Mouse (Mus musculus) myocyte (in vitro differentiated cells): Measurements from ENCODE around the gene Rgs1. TPM values are rescaled to one million over a fixed set of nuclear protein-coding genes. Genes with fewer than 3 reads are reported as not detected.

Experiments
- H3K27me3 ChIP-seq: one replicate; pipeline ENCODE4 v1.6.1; 2011; ENCODE audit not compliant: control insufficient read depth, insufficient read depth, insufficient read length
- H3K36me3 ChIP-seq: one replicate; pipeline ENCODE4 v1.6.1; 2011; ENCODE audit not compliant: control insufficient read depth, insufficient read depth
- H3K4me2 ChIP-seq: one replicate; pipeline ENCODE4 v1.6.1; 2011; ENCODE audit warnings: low read depth, control low read depth
- H3K4me3 ChIP-seq: one replicate; pipeline ENCODE4 v1.5.1; 2011; ENCODE audit warnings: mild to moderate bottlenecking, control low read depth, moderate library complexity
- H3K79me2 ChIP-seq: one replicate; pipeline ENCODE4 v1.6.1; 2011; ENCODE audit not compliant: control insufficient read depth, insufficient read depth
- H3ac ChIP-seq: one replicate; pipeline ENCODE4 v1.6.1; 2011; ENCODE audit not compliant: control insufficient read depth, insufficient read length
- CEBPB ChIP-seq: IDR thresholded peaks from 2 replicates; pipeline ENCODE4 v1.6.1; 2011; ENCODE audit warnings: mild to moderate bottlenecking, moderate library complexity; ENCODE audit not compliant: poor library complexity, insufficient read depth, severe bottlenecking
- E2F4 ChIP-seq: IDR thresholded peaks from one replicate; pipeline ENCODE4 v1.6.1; 2011; ENCODE audit warnings: mild to moderate bottlenecking, control low read depth, moderate library complexity; ENCODE audit not compliant: insufficient read depth
- MAX ChIP-seq: IDR thresholded peaks from one replicate; pipeline ENCODE4 v1.6.1; 2011; ENCODE audit warnings: low read depth, mild to moderate bottlenecking, control low read depth
- MYOD1 ChIP-seq, 3 experiments: IDR thresholded peaks; one replicate each; pipeline ENCODE4 v1.6.1; 2011; ENCODE audit warnings: control low read depth in 2 of 3, low read depth in 2 of 3, mild to moderate bottlenecking in 2 of 3, moderate library complexity in 1 of 3; ENCODE audit not compliant: insufficient read length in 2 of 3, control insufficient read depth in 1 of 3
- MYOG ChIP-seq, 3 experiments: IDR thresholded peaks; one replicate each; pipeline ENCODE4 v1.6.1; 2011; ENCODE audit warnings: control low read depth in 2 of 3, low read depth in 2 of 3, mild to moderate bottlenecking in 2 of 3; ENCODE audit not compliant: insufficient read length in 2 of 3, control insufficient read depth in 1 of 3, insufficient read depth in 1 of 3
- POLR2A ChIP-seq: IDR thresholded peaks from one replicate; pipeline ENCODE4 v1.6.1; 2011; ENCODE audit warnings: low read depth, mild to moderate bottlenecking, control low read depth, moderate library complexity; ENCODE audit not compliant: insufficient read length
- POLR2AphosphoS2 ChIP-seq: IDR thresholded peaks from one replicate; pipeline ENCODE4 v1.6.1; 2011; ENCODE audit warnings: low read depth, control low read depth; ENCODE audit not compliant: insufficient read length
- REST ChIP-seq: IDR thresholded peaks from one replicate; pipeline ENCODE4 v1.6.1; 2011; ENCODE audit warnings: mild to moderate bottlenecking, control low read depth, moderate library complexity; ENCODE audit not compliant: insufficient read depth, insufficient read length
- SRF ChIP-seq: IDR thresholded peaks from one replicate; pipeline ENCODE4 v1.6.1; 2011; ENCODE audit warnings: low read depth; ENCODE audit not compliant: control insufficient read depth, insufficient read length
- TCF12 ChIP-seq: IDR thresholded peaks from one replicate; pipeline ENCODE4 v1.6.1; 2011; ENCODE audit warnings: mild to moderate bottlenecking, control low read depth; ENCODE audit not compliant: poor library complexity, insufficient read depth, severe bottlenecking
- TCF3 ChIP-seq: IDR thresholded peaks from one replicate; pipeline ENCODE4 v1.6.1; 2011; ENCODE audit warnings: low read depth, control low read depth; ENCODE audit not compliant: insufficient read length
- USF1 ChIP-seq: IDR thresholded peaks from one replicate; pipeline ENCODE4 v1.6.1; 2011; ENCODE audit warnings: low read depth, mild to moderate bottlenecking, control low read depth, moderate library complexity
- polyA plus RNA-seq: library from polyadenylated mRNA; unstranded; fragments of >200 nt; fragmentation: generic; extraction: Trizol; gene quantifications from one replicate; pipeline ENCODE4 v1.2.1, GENCODE M21; 2012; ENCODE audit warnings: missing spikeins

Rgs1 gene
- polyA plus RNA-seq, 1 experiment: not detected

DNA sequence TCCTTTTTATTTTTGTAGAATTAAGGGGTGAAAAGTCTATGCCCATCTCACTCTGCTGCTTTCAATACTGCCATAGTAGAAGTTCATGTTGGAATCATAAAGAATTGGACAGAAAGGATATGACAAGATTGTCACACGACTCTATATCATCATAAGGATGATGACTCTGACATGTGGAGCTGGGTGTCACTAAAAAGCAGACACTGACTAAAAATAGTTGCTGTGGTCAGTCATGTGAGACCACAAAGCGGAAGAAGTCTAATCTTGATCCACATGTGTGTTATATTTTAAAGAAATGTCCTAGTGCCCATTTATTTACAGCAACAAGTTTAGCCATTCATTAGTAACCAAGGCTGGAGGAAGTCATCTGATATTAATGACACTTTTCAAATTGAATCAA lies 48.5 kb downstream of the Rgs1 start:
- Histone ChIP-seq H3K36me3 (no peaks in the 10 kb centered on the region), H3ac (no peak overlapping the region), H3K4me3 (no peak overlapping the region), H3K79me2 (no peaks in the 10 kb centered on the region), H3K27me3 (no peaks in the 10 kb centered on the region), H3K4me2 (no peak overlapping the region)
- no peak for TF ChIP-seq TCF12
- TF ChIP-seq USF1: no peak
- no peak for TF ChIP-seq E2F4
- no peak for TF ChIP-seq POLR2AphosphoS2
- no peak for TF ChIP-seq MYOG (IDR thresholded peaks at IDR 0.05; ENCODE audit: control insufficient read depth in 1 of 3, insufficient read depth in 1 of 3, insufficient read length in 2 of 3, low read depth in 2 of 3)
- no peak for TF ChIP-seq TCF3
- no peak for TF ChIP-seq POLR2A
- no peak for TF ChIP-seq MYOD1 (IDR thresholded peaks at IDR 0.05; ENCODE audit: control insufficient read depth in 1 of 3, insufficient read length in 2 of 3, low read depth in 2 of 3)
- TF ChIP-seq CEBPB: no peak
- no peak for TF ChIP-seq REST
- no peak for TF ChIP-seq SRF
- TF ChIP-seq MAX: no peak

- TF ChIP-seq POLR2AphosphoS2: no peak
- no peak overlapping the region for H3K4me2 ChIP-seq
- H3K27me3 ChIP-seq: no peaks in the 10 kb centered on the region
- H3K79me2 ChIP-seq: no peaks in the 10 kb centered on the region
- no peak overlapping the region for H3K4me3 ChIP-seq
- H3ac ChIP-seq: no peak overlapping the region
- no peaks in the 10 kb centered on the region for H3K36me3 ChIP-seq
These were observed 49.5 kb downstream of the Rgs1 start for GRCm38 (mm10) chr1:144199538-144199937.

GRCm38 (mm10) chr1:144197684-144198083 lies 51.4 kb downstream of the Rgs1 start:
- Histone ChIP-seq H3K4me2 (no peak overlapping the region), H3ac (no peak overlapping the region), H3K79me2 (no peaks in the 10 kb centered on the region), H3K36me3 (no peaks in the 10 kb centered on the region), H3K4me3 (no peak overlapping the region), H3K27me3 (no peaks in the 10 kb centered on the region)
- no peak for TF ChIP-seq E2F4
- no peak for TF ChIP-seq MYOG (IDR thresholded peaks at IDR 0.05; ENCODE audit: control insufficient read depth in 1 of 3, insufficient read depth in 1 of 3, insufficient read length in 2 of 3, low read depth in 2 of 3)
- TF ChIP-seq USF1: no peak
- no peak for TF ChIP-seq TCF12
- TF ChIP-seq REST: no peak
- TF ChIP-seq POLR2A: no peak
- no peak for TF ChIP-seq CEBPB
- TF ChIP-seq POLR2AphosphoS2: no peak
- no peak for TF ChIP-seq MYOD1 (IDR thresholded peaks at IDR 0.05; ENCODE audit: control insufficient read depth in 1 of 3, insufficient read length in 2 of 3, low read depth in 2 of 3)
- no peak for TF ChIP-seq SRF
- TF ChIP-seq MAX: no peak
- TF ChIP-seq TCF3: no peak

Other genes starting within 250 kb of the Rgs1 start
- 3.6 TPM for gene Rgs2, start 245.1 kb downstream of the Rgs1 start, polyA plus RNA-seq
- not detected for gene Rgs13, start 71.9 kb downstream of the Rgs1 start, polyA plus RNA-seq